Mouse (Mus musculus) intestine, postnatal 0 days (tissue): ENCODE results near the gene Gria2. TPM values are rescaled to one million over a fixed set of nuclear protein-coding genes. Genes with fewer than 3 reads are reported as not detected.

ENCODE experiments used
- ATAC-seq: fragments of 200-750 bp; cut with Nextera tagmentation; 2 replicates; pipeline ENCODE4 v1.8.0; 2017; ENCODE audit warnings: mild to moderate bottlenecking, moderate TSS enrichment, moderate library complexity
- H3K27ac ChIP-seq: fragments of 300-500 bp; sonication (generic); 2 replicates; pipeline ENCODE4 v1.5.1; 2014; ENCODE audit warnings: mild to moderate bottlenecking, low read depth, low read length, moderate library complexity
- H3K27me3 ChIP-seq: fragments of 300-500 bp; sonication (generic); replicated peaks from 2 replicates; pipeline ENCODE4 v1.6.1; 2014; ENCODE audit warnings: low read length, mixed read lengths; ENCODE audit not compliant: control insufficient read depth, insufficient read depth
- H3K36me3 ChIP-seq: fragments of 300-500 bp; sonication (generic); 2 replicates; pipeline ENCODE4 v1.6.1; 2014; ENCODE audit warnings: mild to moderate bottlenecking, moderate library complexity; ENCODE audit not compliant: control insufficient read depth, insufficient read depth
- H3K4me1 ChIP-seq: fragments of 300-500 bp; sonication (generic); replicated peaks from 2 replicates; pipeline ENCODE4 v1.6.1; 2014; ENCODE audit warnings: antibody characterized with exemption, low read length, mixed read lengths; ENCODE audit not compliant: control insufficient read depth, insufficient read depth
- H3K4me2 ChIP-seq: fragments of 300-500 bp; sonication (generic); replicated peaks from 2 replicates; pipeline ENCODE4 v1.6.1; 2014; ENCODE audit warnings: low read depth, mild to moderate bottlenecking, moderate library complexity
- H3K4me3 ChIP-seq: fragments of 300-500 bp; sonication (generic); 2 replicates; pipeline ENCODE4 v1.5.1; 2014; ENCODE audit warnings: low read depth, low read length
- H3K9ac ChIP-seq: fragments of 300-500 bp; sonication (generic); 2 replicates; pipeline ENCODE4 v1.6.1; 2014; ENCODE audit warnings: mild to moderate bottlenecking, low read depth, low read length
- H3K9me3 ChIP-seq: fragments of 300-500 bp; sonication (generic); 2 replicates; pipeline ENCODE4 v1.6.1; 2016; ENCODE audit warnings: mixed run types; ENCODE audit not compliant: control insufficient read depth
- CTCF ChIP-seq: sonication (generic); IDR thresholded peaks from 2 replicates; pipeline ENCODE4 v1.5.1; 2016; ENCODE audit warnings: low read depth, mild to moderate bottlenecking, control low read depth, antibody characterized with exemption, moderate library complexity
- WGBS: fragments of 180-500 bp; shearing (Covaris S2); extraction: QIAGEN DNeasy Blood & Tissue Kit; methylation state at CpG from one replicate; pipeline ENCODE4 v1.1.7; 2014; 5-methylcytosine and 5-hydroxymethylcytosine counted together
- microRNA-seq: library from miRNA; unstranded; fragments of <30 nt; microRNA quantifications from one replicate; pipeline ENCODE4, GENCODE M21; 2016
- polyA plus RNA-seq: library from polyadenylated mRNA; unstranded; fragments of >200 nt; fragmentation: Nextera tagmentation; extraction: Ambion mirVana; gene quantifications from 2 replicates; pipeline ENCODE4 v1.2.1, GENCODE M21; 2015

The Gria2 gene
- polyA plus RNA-seq, 1 experiment from 2014 or later = 0.76 TPM

GRCm38 (mm10) chr3:80702173-80702572 lies 100.5 kb downstream of the Gria2 start:
- no peak overlapping the region for H3K4me2 ChIP-seq
- no peaks in the 10 kb centered on the region for H3K4me1 ChIP-seq
- H3K4me3 ChIP-seq = no peak overlapping the region
- ATAC-seq = no peak
- H3K9ac ChIP-seq = no peak overlapping the region
- H3K36me3 ChIP-seq = no peaks in the 10 kb centered on the region
- no peak for TF ChIP-seq CTCF
- no peak overlapping the region for H3K27ac ChIP-seq
- no peaks in the 10 kb centered on the region for H3K9me3 ChIP-seq
- 88% methylated on average over 3 of the region's 3 CpGs for WGBS
- no peaks in the 10 kb centered on the region for H3K27me3 ChIP-seq

DNA sequence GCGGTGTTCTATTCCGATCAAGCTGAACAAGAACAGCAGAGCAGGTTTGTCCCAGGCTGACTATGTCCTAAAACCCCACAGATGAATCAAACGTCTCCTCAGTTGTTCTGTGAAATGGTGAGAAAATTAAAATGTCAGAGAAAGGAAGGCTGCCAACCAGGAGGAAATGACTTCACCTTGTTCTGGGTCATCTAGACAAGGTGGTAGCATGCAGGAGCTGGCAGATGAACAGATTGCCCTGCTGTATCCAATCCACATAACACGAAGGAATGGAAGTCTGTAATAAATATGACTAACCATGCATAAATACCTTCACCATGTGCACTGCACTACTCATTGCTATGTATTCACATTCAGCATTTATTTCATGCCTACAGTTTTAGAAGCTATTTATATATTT lies 105.1 kb downstream of the Gria2 start:
- Histone ChIP-seq H3K4me1 (no peaks in the 10 kb centered on the region), H3K9ac (no peak overlapping the region), H3K27ac (no peak overlapping the region), H3K36me3 (no peaks in the 10 kb centered on the region), H3K4me2 (no peak overlapping the region), H3K9me3 (no peaks in the 10 kb centered on the region), H3K27me3 (no peaks in the 10 kb centered on the region), H3K4me3 (no peak overlapping the region)
- WGBS = 80% methylated on average over 4 of the region's 4 CpGs
- ATAC-seq = no peak
- no peak for TF ChIP-seq CTCF

DNA sequence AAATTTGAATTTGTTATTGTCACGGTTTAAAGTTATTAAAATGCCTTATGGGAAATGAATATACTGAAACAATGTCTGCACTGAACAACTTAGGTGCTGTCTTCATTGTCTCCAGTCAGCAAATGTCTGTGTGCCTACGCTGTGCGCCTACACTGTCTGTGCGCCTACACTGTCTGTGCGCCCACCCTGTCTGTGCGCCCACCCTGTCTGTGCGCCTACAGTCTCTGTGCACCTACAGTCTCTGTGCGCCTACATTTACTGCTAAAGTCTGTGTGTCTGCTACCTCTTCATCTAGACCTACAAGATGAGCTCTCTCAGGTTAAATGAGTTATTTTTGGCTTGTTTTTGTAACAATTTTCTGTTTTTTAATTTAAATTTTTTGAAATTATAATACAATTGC lies 107.7 kb downstream of the Gria2 start:
- Histone ChIP-seq H3K9me3 (no peaks in the 10 kb centered on the region), H3K4me3 (no peak overlapping the region), H3K9ac (no peak overlapping the region), H3K36me3 (no peaks in the 10 kb centered on the region), H3K27me3 (no peaks in the 10 kb centered on the region), H3K27ac (no peak overlapping the region), H3K4me1 (no peaks in the 10 kb centered on the region), H3K4me2 (no peak overlapping the region)
- no peak for TF ChIP-seq CTCF
- 97% methylated on average over 8 of the region's 8 CpGs for WGBS
- no peak for ATAC-seq

DNA sequence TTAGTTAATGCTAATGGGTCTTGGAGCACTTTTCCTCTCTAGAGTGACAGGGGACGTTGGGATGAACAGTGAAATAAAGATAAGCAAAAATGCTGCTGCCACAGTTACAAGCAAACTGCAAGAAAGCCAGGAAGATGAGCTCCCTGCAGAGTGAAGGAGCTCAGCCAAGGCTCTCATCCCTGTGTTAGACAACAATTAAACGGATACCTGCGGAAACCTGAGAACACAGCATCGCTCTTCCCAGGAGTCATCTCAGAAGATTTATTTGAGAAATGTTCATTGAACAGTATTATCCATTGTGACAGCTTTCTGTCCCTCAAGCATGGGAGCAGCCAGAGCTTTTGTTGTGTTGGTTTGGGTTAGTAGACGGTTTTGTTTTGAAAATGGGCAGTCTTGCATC lies 137.5 kb downstream of the Gria2 start:
- Histone ChIP-seq H3K9ac (no peak overlapping the region), H3K4me2 (no peak overlapping the region), H3K27ac (no peak overlapping the region), H3K36me3 (no peaks in the 10 kb centered on the region), H3K9me3 (no peaks in the 10 kb centered on the region), H3K27me3 (no peaks in the 10 kb centered on the region), H3K4me1 (no peaks in the 10 kb centered on the region), H3K4me3 (no peak overlapping the region)
- TF ChIP-seq CTCF = no peak
- 75% methylated on average over 5 of the region's 5 CpGs for whole genome bisulfite sequencing
- ATAC-seq = no peak

- Histone ChIP-seq H3K27ac (no peak overlapping the region), H3K27me3 (no peaks in the 10 kb centered on the region), H3K4me1 (no peaks in the 10 kb centered on the region), H3K9ac (no peak overlapping the region), H3K9me3 (no peaks in the 10 kb centered on the region), H3K4me3 (no peak overlapping the region), H3K36me3 (no peaks in the 10 kb centered on the region), H3K4me2 (no peak overlapping the region)
- 57% methylated on average over 2 of the region's 2 CpGs for WGBS
- TF ChIP-seq CTCF = no peak
- ATAC-seq = no peak
Measured at GRCm38 (mm10) chr3:80663293-80663692, 139.3 kb downstream of the Gria2 start.

GRCm38 (mm10) chr3:80661838-80662237 lies 140.8 kb downstream of the Gria2 start:
- no peaks in the 10 kb centered on the region for H3K9me3 ChIP-seq
- no peak overlapping the region for H3K4me3 ChIP-seq
- H3K27ac ChIP-seq = no peak overlapping the region
- no peaks in the 10 kb centered on the region for H3K27me3 ChIP-seq
- no peaks in the 10 kb centered on the region for H3K36me3 ChIP-seq
- no peaks in the 10 kb centered on the region for H3K4me1 ChIP-seq
- H3K9ac ChIP-seq = no peak overlapping the region
- 28% methylated on average over 3 of the region's 3 CpGs for WGBS
- no peak overlapping the region for H3K4me2 ChIP-seq
- peak; percentile 38; the same call in 1 of the 2 replicates for ATAC-seq
- TF ChIP-seq CTCF = no peak

GRCm38 (mm10) chr3:80652213-80652612 lies 150.4 kb downstream of the Gria2 start:
- no peaks in the 10 kb centered on the region for H3K27me3 ChIP-seq
- TF ChIP-seq CTCF = no peak
- no peak overlapping the region for H3K4me2 ChIP-seq
- no peaks in the 10 kb centered on the region for H3K36me3 ChIP-seq
- H3K9me3 ChIP-seq = no peaks in the 10 kb centered on the region
- WGBS = 83% methylated on average over 5 of the region's 5 CpGs
- no peak for ATAC-seq
- no peak overlapping the region for H3K27ac ChIP-seq
- H3K4me1 ChIP-seq = no peaks in the 10 kb centered on the region
- no peak overlapping the region for H3K4me3 ChIP-seq
- no peak overlapping the region for H3K9ac ChIP-seq

Small RNAs within 50 kb of the gene (microRNA-seq; reads per million reads assigned to microRNA genes)
- gene Gm25749 = not detected

Other genes with a start within 250 kb of the Gria2 start
- 0.99 and 1.7 TPM in 2 replicates for gene Glrb, start 110.8 kb upstream of the Gria2 start, polyA plus RNA-seq
- 5.7 and 6.1 TPM in 2 replicates for gene Pdgfc, start 233.6 kb upstream of the Gria2 start, polyA plus RNA-seq